Mouse (Mus musculus) cortical plate, adult 2 months (tissue): ENCODE results near the gene Gm49378.

ENCODE experiments used
- CTCF ChIP-seq: fragments of 200-500 bp; IDR thresholded peaks from 2 replicates; pipeline ENCODE4 v1.5.1; 2011; ENCODE audit warnings: mild to moderate bottlenecking, control low read depth, low read length; ENCODE audit not compliant: insufficient read depth; ENCODE audit errors: extremely low read depth
- POLR2A ChIP-seq: fragments of 200-500 bp; IDR thresholded peaks from 2 replicates; pipeline ENCODE4 v1.6.1; 2011; ENCODE audit warnings: mild to moderate bottlenecking, low read length, control low read depth; ENCODE audit not compliant: insufficient read depth; ENCODE audit errors: extremely low read depth

DNA sequence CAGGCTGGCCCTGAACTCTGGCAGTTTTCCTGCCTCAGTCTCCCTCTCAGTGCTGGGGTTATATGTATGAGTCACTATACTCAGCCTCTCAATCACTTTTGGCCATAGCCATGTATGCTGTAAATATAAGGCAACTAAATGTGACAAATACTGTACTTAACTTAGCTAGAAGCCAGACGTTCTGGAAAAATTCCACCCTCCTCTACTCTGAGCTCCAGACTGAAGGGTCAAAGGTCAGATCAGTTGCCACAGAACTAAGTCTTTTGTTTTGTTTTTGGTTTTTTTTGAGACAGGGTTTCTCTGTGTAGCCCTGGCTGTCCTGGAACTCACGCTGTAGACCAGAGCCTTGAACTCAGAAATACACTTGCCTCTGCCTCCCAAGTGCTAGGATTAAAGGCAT lies 21.8 kb downstream of the Gm49378 start:
- TF ChIP-seq POLR2A = no peak
- no peak for TF ChIP-seq CTCF
